Mouse (Mus musculus) NIH3T3 (cell line): ENCODE results near the gene Inha.

Experiments used
- DNase-seq: peaks from one replicate; pipeline ENCODE4 v3.0.0-alpha.2; 2012; ENCODE audit warnings: low read depth

Gene Inha

DNA sequence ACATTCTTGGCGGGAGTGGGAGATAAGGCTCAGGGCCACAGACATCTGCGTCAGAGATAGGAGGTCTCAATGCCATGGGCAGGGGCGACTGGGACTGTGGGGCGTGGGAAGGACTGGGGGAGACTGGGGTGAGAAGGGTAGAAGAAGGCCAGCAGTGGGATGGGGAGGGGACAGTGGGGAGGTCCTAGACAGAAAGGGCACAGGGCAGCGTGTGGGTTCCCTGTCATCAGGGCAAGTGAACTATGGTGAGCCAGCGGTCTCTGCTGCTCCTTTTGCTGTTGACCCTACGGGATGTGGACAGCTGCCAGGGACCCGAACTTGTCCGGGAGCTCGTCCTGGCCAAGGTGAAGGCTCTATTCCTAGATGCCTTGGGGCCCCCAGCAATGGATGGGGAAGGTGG, at the start of gene Inha:
Gene Inha (plus strand): TSS at position 72 of the 400 bp plus-strand sequence.
- no peak for DNase-seq

DNA sequence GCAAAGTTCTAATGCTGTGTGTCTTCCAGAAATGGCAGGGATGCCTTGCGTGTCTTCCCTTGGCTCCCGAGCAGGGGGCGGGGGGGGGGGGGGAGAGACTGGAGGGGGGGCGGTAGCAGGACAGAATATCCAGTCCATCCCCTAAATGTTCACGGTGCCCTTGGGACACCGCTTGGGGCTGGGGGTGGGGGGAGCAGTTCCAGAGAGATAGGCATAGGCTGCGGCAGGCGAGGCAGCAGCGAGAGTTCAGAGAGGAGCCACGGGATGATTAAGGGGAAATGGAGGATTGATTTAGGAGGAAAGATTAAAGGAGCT, 49.2 kb upstream of the Inha start:
- DNase-seq = no peak

DNA sequence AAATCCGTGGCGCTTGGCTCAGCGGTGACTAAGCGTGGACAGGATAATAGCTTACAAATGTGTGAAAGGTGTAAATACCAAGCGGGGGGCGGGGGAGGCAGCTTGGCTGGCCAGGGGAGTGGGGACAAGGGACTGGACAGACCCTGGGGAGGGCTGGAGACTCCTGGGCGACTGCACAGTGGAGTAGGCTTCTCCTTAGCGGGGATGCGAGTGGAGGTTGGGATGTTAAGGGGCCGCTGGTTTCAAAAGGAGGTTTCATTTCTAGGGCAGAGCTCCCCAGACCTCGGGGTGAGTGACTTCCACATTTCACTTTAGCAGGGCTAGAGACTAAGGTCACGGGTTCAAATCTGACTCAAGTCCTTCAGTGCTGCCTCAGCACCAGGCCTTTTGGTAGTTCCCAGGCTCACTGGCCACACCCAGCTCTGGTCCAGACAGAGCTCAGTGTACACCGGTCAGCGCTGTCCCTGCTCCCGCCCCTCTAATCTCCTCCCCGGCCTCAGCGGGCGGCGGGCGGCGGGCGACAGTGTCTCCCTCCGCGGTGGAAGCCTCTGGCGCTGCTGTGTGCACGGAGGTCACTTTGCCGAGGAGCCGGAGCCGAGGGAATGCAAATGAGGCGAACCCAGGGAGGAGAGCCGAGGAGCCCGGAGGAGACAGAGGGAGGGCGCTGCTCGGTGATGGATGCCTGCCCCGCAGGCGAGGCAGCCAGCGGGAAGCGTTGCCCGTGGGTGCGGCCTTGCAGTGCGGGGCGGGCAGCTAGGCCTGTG, 48.7 kb upstream of the Inha start:
- peak; percentile 69 for DNase-seq

DNA sequence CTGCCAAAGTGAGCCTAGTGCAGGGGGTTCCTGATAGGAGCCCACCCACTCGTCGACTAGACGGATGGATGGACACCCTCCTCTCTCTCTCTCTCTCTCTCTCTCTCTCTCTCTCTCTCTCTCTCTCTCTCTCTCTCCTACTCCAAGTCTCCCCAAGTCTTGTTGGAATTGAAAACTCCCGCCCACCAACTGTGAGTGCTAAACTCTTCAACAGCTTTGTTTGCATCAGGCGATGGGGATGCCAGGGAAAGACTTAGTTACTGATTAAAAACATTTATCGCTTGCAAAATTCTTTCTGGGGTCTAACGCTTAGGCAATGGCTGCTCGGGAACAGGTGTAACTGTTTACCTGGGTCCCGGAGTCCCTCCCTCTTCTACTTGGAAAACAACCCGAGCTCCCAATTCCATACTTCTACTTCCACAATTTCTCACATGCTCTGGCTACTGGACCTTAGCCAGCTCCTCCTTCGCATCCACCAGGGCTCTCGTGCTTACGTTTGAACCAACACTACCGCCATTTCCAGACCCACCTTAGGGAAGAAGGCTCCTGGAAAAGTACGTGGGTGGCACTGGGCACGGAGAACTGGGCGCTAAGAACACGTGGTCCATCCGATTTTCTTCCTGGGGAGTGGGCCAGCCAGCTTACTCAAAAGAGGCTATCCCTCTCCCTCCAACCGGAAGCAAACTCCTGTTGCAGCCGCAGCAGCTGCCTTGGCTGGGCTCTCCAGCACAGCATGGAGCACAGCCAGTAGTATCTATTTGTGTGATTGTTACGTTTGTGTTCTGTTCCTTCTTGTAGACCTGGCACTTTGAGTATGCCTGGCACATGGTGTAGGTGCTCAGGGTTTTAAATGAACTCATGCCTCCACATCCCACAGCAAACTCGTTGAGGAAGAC, 47.8 kb upstream of the Inha start:
- peak; percentile 53 for DNase-seq

DNA sequence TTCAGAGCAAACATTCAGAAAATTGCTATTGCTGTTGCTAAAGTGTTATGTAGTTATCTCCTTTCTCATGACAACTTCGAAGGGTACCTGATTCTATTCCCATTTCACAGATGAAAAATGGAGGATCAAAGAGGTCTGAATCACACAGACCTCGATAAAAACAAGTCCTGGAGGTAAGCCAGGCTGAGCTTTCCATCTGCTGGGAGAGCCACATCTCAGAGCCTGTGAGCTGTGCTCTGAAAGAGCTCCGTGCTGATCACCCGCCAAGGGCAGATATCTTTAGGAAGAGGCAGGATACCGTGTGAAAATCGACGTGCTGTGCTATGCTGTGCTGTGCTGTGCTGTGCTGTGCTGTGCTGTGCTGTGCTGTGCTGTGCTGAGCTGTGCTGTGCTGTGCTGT, 46.6 kb upstream of the Inha start:
- DNase-seq = peak; percentile 58

DNA sequence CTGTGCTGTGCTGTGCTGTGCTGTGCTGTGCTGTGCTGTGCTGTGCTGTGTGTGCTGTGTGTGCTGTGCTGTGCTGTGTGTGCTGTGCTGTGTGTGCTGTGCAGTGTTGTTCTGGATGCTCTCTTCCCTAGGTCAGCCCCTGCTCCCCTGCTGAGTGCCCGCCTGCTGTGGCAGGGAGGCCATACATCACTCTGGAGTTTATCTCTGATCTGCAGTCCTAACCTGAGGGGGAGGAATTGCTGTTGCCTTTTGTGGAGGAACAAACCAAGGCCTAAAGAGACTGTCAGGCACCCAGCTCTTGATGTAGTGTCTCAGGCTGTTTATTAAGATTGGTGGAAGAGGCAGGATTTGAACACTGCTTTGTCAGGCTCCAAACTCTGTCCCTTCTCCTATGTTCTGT, 44.2 kb upstream of the Inha start:
- no peak for DNase-seq

DNA sequence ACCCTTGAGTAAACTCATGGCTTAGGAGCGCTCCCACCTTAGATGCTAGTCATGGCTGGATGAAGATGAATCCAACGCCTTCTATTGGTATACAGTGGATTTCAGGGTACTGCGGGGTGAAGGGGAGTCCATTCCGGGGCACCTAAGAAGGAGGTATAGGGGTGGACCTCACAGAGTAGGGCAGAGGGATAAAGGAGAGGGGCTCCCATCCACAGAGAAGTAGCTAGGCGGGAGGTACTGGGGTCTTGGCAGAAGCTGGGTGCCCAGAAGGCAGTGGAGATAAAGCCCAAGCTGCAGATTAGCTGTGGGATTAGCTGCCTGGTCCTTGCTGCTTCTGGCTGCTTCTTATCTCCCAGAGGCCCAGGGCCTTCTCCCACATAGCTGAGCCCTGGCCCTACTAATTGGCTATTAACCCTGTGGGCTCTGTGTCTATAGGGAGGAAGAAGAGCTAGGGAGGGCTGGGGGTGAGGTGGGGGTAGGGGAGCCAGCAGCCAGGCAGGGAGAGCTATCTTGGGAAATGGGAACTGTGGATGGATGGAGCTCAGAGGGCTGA, 43.1 kb upstream of the Inha start:
- no peak for DNase-seq

DNA sequence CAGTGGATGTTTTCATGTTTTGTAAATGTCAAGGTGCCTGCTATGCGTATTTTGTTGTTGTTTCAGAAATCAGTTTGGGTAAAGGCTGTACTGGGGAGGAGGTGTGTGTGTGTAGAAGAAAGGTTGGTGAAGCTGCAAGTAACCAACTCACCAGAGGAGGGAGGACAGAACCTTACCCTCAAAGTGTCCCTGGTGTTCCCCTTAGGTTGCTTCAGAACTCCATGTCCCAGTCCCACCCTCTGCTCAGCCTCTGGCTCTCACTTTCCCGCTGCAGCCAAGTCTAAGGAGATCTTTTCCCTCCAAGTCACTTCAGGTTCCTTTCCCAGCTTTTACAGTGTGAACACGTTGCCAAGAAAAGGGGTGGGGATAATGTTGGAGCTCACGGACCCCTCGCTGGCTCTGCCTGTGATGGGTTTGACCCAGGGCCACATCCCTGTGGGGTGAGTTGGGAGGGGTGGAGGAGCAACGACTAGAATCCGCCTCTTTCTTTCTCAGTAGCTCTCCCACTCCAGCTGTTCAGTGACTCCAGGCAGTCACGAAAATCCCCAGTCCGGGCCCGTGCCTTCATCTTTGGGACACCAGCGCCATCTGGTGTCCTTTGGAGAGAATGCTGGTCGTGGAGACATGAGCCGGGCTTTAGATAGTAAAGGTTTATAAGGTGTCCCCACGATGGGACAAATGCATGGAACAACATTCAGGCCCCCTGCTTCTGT, 39.5 kb upstream of the Inha start:
- DNase-seq = peak; percentile 94

DNA sequence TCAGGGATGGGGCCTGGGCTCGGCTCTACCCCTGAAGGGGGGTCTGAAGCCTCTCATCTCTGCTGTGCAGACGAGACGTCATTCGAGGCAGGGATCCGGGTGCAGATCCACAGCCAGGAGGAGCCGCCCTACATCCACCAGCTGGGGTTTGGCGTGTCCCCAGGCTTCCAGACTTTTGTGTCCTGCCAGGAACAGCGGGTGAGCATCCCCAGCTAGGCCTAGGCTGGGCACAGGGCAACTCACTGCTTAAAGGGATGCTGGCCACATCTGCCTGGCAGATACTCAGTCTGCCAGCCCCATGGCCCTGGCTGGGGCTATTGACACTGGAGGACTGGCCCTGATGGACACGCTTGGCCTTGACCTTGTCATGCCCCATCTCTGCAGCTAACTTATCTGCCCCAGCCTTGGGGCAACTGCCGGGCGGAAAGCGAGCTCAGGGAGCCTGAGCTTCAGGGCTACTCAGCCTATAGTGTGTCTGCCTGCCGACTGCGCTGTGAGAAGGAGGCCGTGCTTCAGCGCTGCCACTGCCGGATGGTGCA, 37.5 kb upstream of the Inha start:
- no peak for DNase-seq

DNA sequence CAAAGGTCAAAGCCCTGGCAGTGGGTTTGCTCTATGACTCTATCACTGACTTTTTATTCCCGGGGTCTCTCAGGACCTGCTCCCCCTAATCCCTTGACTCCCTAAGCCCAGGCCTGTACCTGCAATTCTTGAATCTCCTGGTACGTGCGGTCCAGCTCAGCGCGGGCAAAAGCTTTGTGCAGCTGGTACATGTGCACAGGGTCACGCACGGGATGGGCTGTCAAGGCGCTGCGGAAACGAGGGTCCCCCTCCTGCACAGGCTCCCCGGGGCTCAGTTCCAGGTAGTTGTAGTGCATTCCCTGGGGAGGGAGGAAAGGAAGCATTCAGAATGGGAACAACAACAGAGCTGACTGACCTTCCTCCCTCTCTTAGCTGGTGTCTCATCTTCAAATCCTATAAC, 30.4 kb upstream of the Inha start:
- no peak for DNase-seq

DNA sequence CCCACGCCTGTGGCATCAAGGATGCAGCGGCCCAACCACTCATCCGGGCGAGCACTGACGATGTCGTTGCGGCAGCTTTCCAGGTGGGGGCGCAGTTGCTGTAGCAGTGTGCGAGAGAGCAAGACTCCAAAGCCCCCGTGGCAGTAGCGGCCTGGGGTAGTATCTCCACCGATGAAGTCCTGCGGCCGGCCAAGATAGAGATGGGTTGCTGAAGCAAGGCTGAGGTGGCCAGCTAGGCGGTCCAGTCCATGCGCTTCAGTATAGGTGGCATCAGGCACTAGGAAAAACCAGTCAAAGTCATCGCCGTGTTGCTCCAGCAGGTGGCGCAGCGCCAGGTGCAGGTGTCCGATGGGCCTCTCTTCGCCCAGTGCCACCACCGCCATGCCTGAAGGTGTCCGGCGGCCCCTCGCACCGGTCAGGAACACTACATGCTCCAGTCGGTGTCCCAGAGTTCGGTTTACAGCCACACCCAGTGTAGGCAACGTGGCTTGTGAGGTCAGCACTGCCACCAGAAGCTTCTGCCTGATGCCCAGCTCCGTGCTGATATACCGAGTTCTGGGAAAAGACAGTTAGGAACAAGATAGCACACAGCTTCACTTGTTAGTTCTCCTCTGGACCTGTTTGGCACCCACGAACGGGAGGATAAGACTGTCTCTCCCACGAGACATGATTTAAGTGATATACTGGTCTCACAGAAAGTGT, 29.5 kb upstream of the Inha start:
- DNase-seq = peak; percentile 86

DNA sequence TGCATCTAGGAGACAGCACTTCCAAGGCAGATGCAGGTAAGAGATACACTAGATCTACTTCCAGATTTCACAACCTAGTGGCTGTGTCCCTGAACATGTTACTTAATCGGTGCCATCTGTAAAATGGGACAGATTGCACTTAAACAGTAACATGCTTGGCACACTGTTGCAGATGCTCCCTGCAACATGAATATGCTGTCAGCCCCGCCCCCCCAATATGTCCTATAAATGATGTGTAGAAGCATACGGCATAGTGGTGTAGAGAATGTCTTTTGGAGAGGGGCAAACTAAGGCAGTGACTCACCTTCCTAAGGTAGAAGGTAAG, 28.9 kb upstream of the Inha start:
- peak; percentile 26 for DNase-seq

DNA sequence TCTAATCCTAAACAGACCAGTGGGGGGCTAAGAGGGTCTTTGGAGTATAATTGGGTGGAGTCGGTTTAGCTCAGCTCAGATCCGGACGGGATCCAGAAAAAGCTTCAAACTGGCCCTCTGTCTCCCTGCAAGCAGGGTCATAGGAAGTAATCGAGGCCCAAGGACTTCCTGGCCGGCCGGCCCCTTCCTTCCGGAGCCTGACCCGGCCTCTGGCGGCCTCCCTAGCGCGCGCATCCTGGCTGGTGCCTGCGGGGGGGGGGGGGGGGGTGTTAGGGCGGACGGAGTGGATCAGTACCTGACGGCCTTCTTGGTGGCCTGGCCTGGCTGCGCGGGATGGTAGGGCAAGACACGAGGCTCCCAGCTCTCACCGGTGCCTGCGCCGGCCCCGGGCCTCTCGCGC, 28.4 kb upstream of the Inha start:
- DNase-seq = peak; percentile 68

DNA sequence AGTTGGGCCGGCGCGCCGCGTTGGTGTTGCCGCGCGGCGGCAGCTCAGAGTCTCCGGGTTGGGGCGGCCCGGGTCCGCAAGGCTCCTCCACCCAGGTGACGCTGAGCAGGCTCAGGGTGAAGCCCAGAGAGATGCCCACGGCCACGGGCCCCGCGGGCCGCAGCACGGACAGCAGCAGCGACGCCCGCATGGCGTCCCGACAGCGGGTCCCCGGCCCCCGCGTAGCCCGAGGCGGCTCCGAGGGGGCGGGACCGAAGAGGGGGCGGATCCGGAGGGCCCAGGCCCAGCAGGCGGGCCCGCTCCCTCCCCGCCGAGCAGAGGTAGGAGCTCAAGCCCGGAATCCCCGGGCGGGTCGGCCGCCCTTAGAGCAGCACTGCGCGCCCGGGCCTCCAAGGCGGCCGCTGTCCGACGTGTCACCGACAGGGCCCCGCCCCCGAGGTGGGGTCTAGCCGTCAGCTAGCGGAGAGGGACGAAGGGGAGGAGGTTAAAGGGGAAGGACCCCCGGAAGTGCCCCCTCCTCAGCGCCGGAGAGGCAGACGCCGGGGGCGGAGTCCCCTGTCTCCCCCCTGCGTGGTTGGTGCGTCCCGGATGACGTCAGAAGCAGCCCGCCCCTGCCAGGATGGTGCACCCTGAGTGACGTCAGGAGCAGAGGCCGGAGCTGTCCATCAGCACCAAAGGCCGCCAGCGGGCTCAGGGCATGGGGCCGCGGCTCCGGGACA, 27.8 kb upstream of the Inha start, which contains the start of the genes Chpf and Tmem198:
Gene Chpf (minus strand): TSS at position 392 of the 719 bp plus-strand sequence.
Gene Tmem198 (plus strand): TSS at position 617 of the 719 bp plus-strand sequence.
- peak; percentile 98 for DNase-seq

DNA sequence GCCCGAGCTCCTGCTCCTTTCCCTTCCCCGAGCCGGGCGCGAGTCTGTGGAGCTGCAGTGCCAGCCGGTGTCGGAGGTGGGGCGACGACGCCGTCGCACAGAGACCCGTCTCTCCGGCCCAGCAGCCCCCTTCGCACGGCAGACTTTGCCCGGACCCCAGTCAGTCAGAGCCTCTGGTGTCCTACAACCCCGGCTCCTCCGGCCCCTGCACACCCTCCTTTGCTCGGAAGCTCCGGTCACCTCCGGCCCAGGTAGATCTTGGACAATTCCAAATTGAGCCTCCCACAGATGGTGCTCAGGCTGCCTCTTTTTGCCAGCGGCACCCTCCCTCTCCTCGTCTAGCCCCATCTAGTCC, 27.3 kb upstream of the Inha start:
- DNase-seq = no peak

DNA sequence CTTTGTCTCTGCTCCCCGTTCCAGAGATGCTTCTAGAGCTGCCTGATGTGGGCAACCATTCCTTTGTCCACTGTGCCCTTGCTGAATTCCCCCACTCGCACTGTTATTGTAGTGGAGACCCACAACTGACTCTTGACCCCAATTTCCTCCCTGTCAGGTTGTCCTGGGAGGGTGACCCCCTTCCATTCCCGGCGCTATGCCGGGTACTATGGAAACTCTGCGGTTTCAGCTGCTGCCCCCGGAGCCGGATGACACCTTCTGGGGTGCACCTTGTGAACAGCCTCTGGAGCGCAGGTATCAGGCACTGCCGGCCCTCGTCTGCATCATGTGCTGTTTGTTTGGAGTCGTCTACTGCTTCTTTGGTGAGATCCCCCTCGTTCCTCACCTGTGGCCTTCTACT, 26.8 kb upstream of the Inha start:
- no peak for DNase-seq

DNA sequence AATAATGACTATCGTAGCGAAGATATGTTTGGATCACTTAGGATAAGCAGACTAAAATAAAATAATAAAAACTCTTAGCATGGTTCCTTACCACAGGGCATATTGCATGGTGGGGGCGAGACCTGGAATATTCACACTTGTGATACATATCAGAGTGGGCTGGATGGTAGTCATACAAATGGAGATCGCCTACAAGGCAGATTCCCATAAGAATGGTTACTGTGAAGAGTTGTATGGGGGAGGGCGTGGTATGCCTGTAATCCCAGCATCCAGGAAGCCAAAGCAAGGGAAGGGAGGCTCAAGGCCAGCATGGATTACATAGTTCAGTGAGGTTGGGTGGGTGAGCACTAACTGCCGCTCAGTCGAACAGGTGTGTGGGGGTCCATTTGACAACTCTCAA, 26.1 kb upstream of the Inha start:
- no peak for DNase-seq

DNA sequence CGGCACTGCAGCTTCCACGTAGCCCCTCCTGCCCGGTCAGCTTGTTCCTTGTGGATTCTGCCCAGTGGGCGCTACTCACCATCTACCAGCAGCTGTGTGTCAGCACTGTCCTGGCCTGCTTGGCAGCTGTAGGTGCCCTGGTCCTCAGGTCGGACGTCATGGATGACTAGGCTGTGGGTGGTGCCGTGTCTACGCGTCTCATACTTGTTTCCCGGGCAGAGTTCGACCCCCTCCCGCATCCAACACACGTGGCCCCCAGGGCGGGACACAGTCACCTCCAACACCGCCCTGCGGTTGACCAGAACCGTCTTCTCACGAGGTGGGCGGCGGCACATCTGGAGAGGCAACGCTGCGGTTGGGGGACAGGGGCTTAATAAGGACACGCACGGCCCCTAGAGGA, 20.3 kb upstream of the Inha start:
- no peak for DNase-seq

DNA sequence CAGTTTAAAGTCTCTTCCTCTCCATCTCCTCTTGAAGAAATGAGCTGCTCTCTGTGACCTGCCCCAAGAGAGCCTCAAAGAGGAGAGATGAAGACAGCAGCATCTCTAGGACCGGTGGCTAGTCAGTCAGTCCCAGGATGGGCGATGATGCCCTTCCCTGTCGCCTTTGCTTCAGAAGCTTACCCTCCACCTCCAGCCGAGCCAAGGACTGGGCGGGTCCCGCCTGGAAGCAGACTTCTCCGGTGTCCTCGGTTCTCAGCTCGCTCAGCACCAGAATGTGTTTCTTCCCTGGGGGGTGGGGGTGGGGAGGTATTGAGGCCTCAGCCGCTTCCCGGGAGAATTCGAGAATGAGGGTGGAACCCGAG, 19.9 kb upstream of the Inha start:
- DNase-seq = no peak

DNA sequence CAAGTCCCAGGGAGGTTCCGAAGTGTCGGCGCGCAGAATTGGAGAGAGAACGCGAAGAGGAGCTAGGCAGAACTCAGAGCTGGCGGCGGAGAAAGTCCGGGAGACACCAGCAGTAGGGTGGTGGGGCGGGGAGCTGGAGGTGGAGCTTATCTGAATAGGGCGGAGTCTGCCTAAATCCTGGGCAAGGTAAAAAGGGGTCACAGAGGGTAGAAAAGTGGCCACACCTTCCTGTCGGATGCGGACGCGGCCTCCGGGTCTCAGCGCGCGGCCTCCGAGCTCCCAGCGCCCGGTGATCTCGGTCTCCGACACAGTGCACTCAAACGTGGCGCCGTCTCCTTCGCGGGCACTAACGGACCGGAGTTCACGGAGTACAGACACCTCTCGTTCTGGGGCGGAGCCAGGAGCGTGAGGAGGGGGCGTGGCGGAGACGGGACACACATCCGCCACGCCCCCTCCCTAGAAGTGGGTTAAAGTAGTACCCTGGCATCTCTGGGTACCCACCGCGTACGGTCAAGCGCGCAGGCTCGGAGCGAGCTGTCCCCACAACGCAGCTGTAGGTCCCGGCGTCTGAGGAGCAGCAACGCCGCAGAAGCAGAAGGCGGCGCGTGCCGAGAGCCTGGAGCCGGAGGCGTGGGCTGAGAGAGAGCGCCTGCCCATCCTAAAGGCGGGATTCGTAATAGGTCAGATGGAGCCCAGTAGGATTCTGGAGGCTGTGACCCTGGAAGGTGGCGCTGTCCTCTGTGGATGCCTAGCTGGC, 19.3 kb upstream of the Inha start:
- no peak for DNase-seq
